Mouse (Mus musculus) cerebellum, adult 2 months (tissue): ENCODE results near the gene Eloa.

Experiments
- CTCF ChIP-seq: fragments of 200-500 bp; IDR thresholded peaks from 2 replicates; pipeline ENCODE4 v1.5.1; 2011; ENCODE audit warnings: low read depth, mild to moderate bottlenecking, control low read depth, low read length, moderate library complexity, borderline replicate concordance; ENCODE audit not compliant: insufficient read depth
- POLR2A ChIP-seq: fragments of 200-500 bp; IDR thresholded peaks from 2 replicates; pipeline ENCODE4 v1.6.1; 2011; ENCODE audit warnings: low read length, control low read depth, borderline replicate concordance; ENCODE audit not compliant: insufficient read depth

GRCm38 (mm10) chr4:135987714-135988113 lies 33.8 kb downstream of the Eloa start:
- TF ChIP-seq CTCF (no peak), POLR2A (no peak)
